8 mouse cellular contexts compared by ENCODE assay signal in genomic region chr10:7390239-7391091, GRCm38 (mm10).
DNase-seq lines count a peak whose midpoint lies in the region; ATAC-seq lines count a peak whose summit lies in the region.

No protein-coding gene starts in this region.

- ATAC-seq in frontal cortex, adult (ENCODE audit: low TSS enrichment) = peak; percentile 77; the same call in 1 of the 2 replicates
- peak; percentile 53 for ATAC-seq in embryonic facial prominence, embryonic 11.5 days (replicated peaks; ENCODE audit: insufficient number of reproducible peaks, low FRiP score, low TSS enrichment, low read depth)
- peak; percentile 39 for ATAC-seq in hindbrain, embryonic 11.5 days (ENCODE audit: low FRiP score)
- 0 out of 2 replicates have a peak, but pooled peaks have one; percentile 9 for ATAC-seq in limb, embryonic 12.5 days (ENCODE audit: insufficient number of reproducible peaks, insufficient read depth, low FRiP score, low TSS enrichment, low read depth)
- peak; percentile 53; the same call in 1 of the 2 replicates for ATAC-seq in midbrain, embryonic 14.5 days (ENCODE audit: low FRiP score, low TSS enrichment)

- H3K36me3 ChIP-seq in embryonic facial prominence, embryonic 11.5 days (replicated peaks; ENCODE audit: control insufficient read depth, insufficient read depth, low read depth, low read length) = no peaks in the 10 kb centered on the region
- no peaks in the 10 kb centered on the region for H3K36me3 ChIP-seq in hindbrain, embryonic 11.5 days (ENCODE audit: control insufficient read depth, insufficient read depth, low read length)
- no peaks in the 10 kb centered on the region for H3K36me3 ChIP-seq in limb, embryonic 12.5 days
- H3K36me3 ChIP-seq in midbrain, embryonic 14.5 days (ENCODE audit: control insufficient read depth, insufficient read depth, low read length) = no peaks in the 10 kb centered on the region

- peaks cover 3% of the 10 kb centered on the region for H3K4me1 ChIP-seq in embryonic facial prominence, embryonic 11.5 days (ENCODE audit: control insufficient read depth, insufficient read depth, low read length)
- no peaks in the 10 kb centered on the region; the same call in 1 of the 2 replicates for H3K4me1 ChIP-seq in hindbrain, embryonic 11.5 days (replicated peaks; ENCODE audit: control insufficient read depth, insufficient read depth, low read length)
- H3K4me1 ChIP-seq in limb, embryonic 12.5 days (replicated peaks) = peaks cover 7% of the 10 kb centered on the region; the same call in 1 of the 2 replicates
- H3K4me1 ChIP-seq in midbrain, embryonic 14.5 days (ENCODE audit: control insufficient read depth, insufficient read depth, low read length) = peaks cover 3% of the 10 kb centered on the region; the same call in 1 of the 2 replicates

- peak overlapping the region; percentile 50 for H3K4me3 ChIP-seq in embryonic facial prominence, embryonic 11.5 days (ENCODE audit: low read depth, low read length)
- peak overlapping the region; percentile 54 for H3K4me3 ChIP-seq in hindbrain, embryonic 11.5 days (ENCODE audit: low read depth, low read length)
- peak overlapping the region; percentile 55 for H3K4me3 ChIP-seq in limb, embryonic 12.5 days (replicated peaks)
- H3K4me3 ChIP-seq in midbrain, embryonic 14.5 days (replicated peaks; ENCODE audit: low read depth, low read length) = peak overlapping the region; percentile 58

- DNase-seq in frontal cortex, adult 2 months (ENCODE audit: extremely low spot score in 1 of 2, low spot score in 1 of 2) = no peak
- DNase-seq in T-cell, adult 2 months (ENCODE audit: low spot score) = peak; percentile 3
- peak; percentile 50 for DNase-seq in embryonic facial prominence, embryonic 11.5 days (ENCODE audit: low spot score)
- DNase-seq in hindbrain, embryonic 11.5 days (ENCODE audit: low spot score) = peak; percentile 65
- peak; percentile 68 for DNase-seq in midbrain, embryonic 14.5 days
- DNase-seq in thymus, postnatal 14 days = peak; percentile 54

- H3K9me3 ChIP-seq in embryonic facial prominence, embryonic 11.5 days (replicated peaks; ENCODE audit: control insufficient read depth, low read length) = no peaks in the 10 kb centered on the region
- no peaks in the 10 kb centered on the region for H3K9me3 ChIP-seq in hindbrain, embryonic 11.5 days (ENCODE audit: control insufficient read depth, low read length)
- H3K9me3 ChIP-seq in limb, embryonic 12.5 days = no peaks in the 10 kb centered on the region
- H3K9me3 ChIP-seq in midbrain, embryonic 14.5 days (ENCODE audit: control insufficient read depth, low read length) = no peaks in the 10 kb centered on the region

- no peak overlapping the region for H3K27ac ChIP-seq in embryonic facial prominence, embryonic 11.5 days (replicated peaks; ENCODE audit: low read depth, low read length)
- H3K27ac ChIP-seq in hindbrain, embryonic 11.5 days (ENCODE audit: low read depth, low read length) = no peak overlapping the region
- no peak overlapping the region for H3K27ac ChIP-seq in limb, embryonic 12.5 days
- H3K27ac ChIP-seq in midbrain, embryonic 14.5 days (replicated peaks; ENCODE audit: low read depth, low read length) = no peak overlapping the region

- WGBS in embryonic facial prominence, embryonic 11.5 days = 7% methylated on average over 46 of the region's 49 CpGs
- 9% methylated on average over 47 of the region's 49 CpGs for WGBS in hindbrain, embryonic 11.5 days
- WGBS in limb, embryonic 12.5 days = 7% methylated on average over 47 of the region's 49 CpGs
- 9% methylated on average over 48 of the region's 49 CpGs for WGBS in midbrain, embryonic 14.5 days

- H3K9ac ChIP-seq in embryonic facial prominence, embryonic 11.5 days (replicated peaks; ENCODE audit: low read length) = peak overlapping the region; percentile 51
- peak overlapping the region; percentile 28; the same call in 1 of the 2 replicates for H3K9ac ChIP-seq in hindbrain, embryonic 11.5 days (ENCODE audit: low read depth, low read length)
- H3K9ac ChIP-seq in limb, embryonic 12.5 days (replicated peaks) = peak overlapping the region; percentile 60
- peak overlapping the region; percentile 47; the same call in 1 of the 2 replicates for H3K9ac ChIP-seq in midbrain, embryonic 14.5 days (replicated peaks; ENCODE audit: low read length)

- H3K4me2 ChIP-seq in embryonic facial prominence, embryonic 11.5 days (ENCODE audit: low read depth, low read length) = peak overlapping the region; percentile 95
- H3K4me2 ChIP-seq in hindbrain, embryonic 11.5 days (replicated peaks; ENCODE audit: low read depth, low read length) = peak overlapping the region; percentile 96
- peak overlapping the region; percentile 97 for H3K4me2 ChIP-seq in limb, embryonic 12.5 days
- peak overlapping the region; percentile 99 for H3K4me2 ChIP-seq in midbrain, embryonic 14.5 days (ENCODE audit: low read length)

- H3K27me3 ChIP-seq in embryonic facial prominence, embryonic 11.5 days (ENCODE audit: control insufficient read depth, insufficient read depth, low read length) = peaks cover 13% of the 10 kb centered on the region
- peaks cover 27% of the 10 kb centered on the region for H3K27me3 ChIP-seq in hindbrain, embryonic 11.5 days (ENCODE audit: control insufficient read depth, insufficient read depth, low read length)
- peaks cover 46% of the 10 kb centered on the region for H3K27me3 ChIP-seq in limb, embryonic 12.5 days
- H3K27me3 ChIP-seq in midbrain, embryonic 14.5 days (ENCODE audit: control insufficient read depth, insufficient read depth, low read length) = peaks cover 37% of the 10 kb centered on the region

Comparison
In these comparisons a context has a peak if more than half of its experiments do, and no peak if none do; other contexts are left out.
1. ATAC-seq: peak in every context shown above with its lines; median percentile 77 in frontal cortex, adult; 53 in embryonic facial prominence, embryonic 11.5 days; 53 in midbrain, embryonic 14.5 days; 39 in hindbrain, embryonic 11.5 days; 9 in limb, embryonic 12.5 days.
2. DNase-seq: peak in T-cell, adult 2 months (single experiment), embryonic facial prominence, embryonic 11.5 days (single experiment), hindbrain, embryonic 11.5 days (single experiment), midbrain, embryonic 14.5 days (single experiment) and thymus, postnatal 14 days (single experiment); none in frontal cortex, adult 2 months (0 of 2).
3. Peak in every context shown above with its lines, with median percentiles within 50 percentile points of each other: H3K4me2 ChIP-seq, H3K4me3 ChIP-seq and H3K9ac ChIP-seq.